Mouse (Mus musculus): ENCODE results near the gene Smyd5.
"Not testable (repeated sequence)": the region's sequence is repeated elsewhere in the genome, so short reads cannot be mapped to it uniquely, and the experiment has no call there.

Gene Smyd5

GRCm38 (mm10) chr6:85445286-85445685 is 13.5 kb downstream of the Smyd5 start:
- in situ Hi-C loops (cut with MboI, MseI) = loop anchor here in 1 of 2 experiments (10.0 kb wide), 1 partner anchor 490 kb away; no protein-coding TSS in a partner anchor

GRCm38 (mm10) chr6:85447351-85447750 is 15.6 kb downstream of the Smyd5 start:
- in situ Hi-C loops (cut with MboI, MseI) = loop anchor here in 1 of 2 experiments (10.0 kb wide), 1 partner anchor 487 kb away; no protein-coding TSS in a partner anchor

GRCm38 (mm10) chr6:85450140-85450539 is 18.4 kb downstream of the Smyd5 start:
- in situ Hi-C loops (cut with MboI, MseI) = not testable (repeated sequence)

GRCm38 (mm10) chr6:85450697-85451663 is 19.2 kb downstream of the Smyd5 start, which contains the start of gene Cct7:
Gene Cct7, plus strand, starts transcription at chr6:85451514.
- in situ Hi-C loops (cut with MboI, MseI) = no loop called here

GRCm38 (mm10) chr6:85451664-85452410 is 20.0 kb downstream of the Smyd5 start, which contains the start of gene Pradc1:
Gene Pradc1, minus strand, starts transcription at chr6:85451970.
- in situ Hi-C loops (cut with MboI, MseI) = no loop called here

- in situ Hi-C loops (cut with MboI, MseI) = no loop called here
These were observed 20.5 kb downstream of the Smyd5 start for GRCm38 (mm10) chr6:85452411-85452665.

GRCm38 (mm10) chr6:85452816-85453215 is 21.0 kb downstream of the Smyd5 start:
- in situ Hi-C loops (cut with MboI, MseI) = no loop called here

GRCm38 (mm10) chr6:85459621-85460020 is 27.8 kb downstream of the Smyd5 start:
- in situ Hi-C loops (cut with MboI, MseI) = no loop called here

- in situ Hi-C loops (cut with MboI, MseI) = no loop called here
These were observed 33.6 kb downstream of the Smyd5 start for GRCm38 (mm10) chr6:85465381-85465780.

- in situ Hi-C loops (cut with MboI, MseI) = no loop called here
These were observed 38.1 kb downstream of the Smyd5 start for GRCm38 (mm10) chr6:85469660-85470430.

GRCm38 (mm10) chr6:85471962-85472361 is 40.2 kb downstream of the Smyd5 start:
- in situ Hi-C loops (cut with MboI, MseI) = no loop called here

- in situ Hi-C loops (cut with MboI, MseI) = no loop called here
These were observed 40.8 kb downstream of the Smyd5 start for GRCm38 (mm10) chr6:85472542-85472941.

- in situ Hi-C loops (cut with MboI, MseI) = no loop called here
These were observed 43.8 kb downstream of the Smyd5 start for GRCm38 (mm10) chr6:85475581-85475980.

- in situ Hi-C loops (cut with MboI, MseI) = no loop called here
These were observed 45.7 kb downstream of the Smyd5 start for GRCm38 (mm10) chr6:85477366-85477917.

GRCm38 (mm10) chr6:85478416-85478815 is 46.6 kb downstream of the Smyd5 start:
- in situ Hi-C loops (cut with MboI, MseI) = no loop called here

GRCm38 (mm10) chr6:85479979-85480378 is 48.2 kb downstream of the Smyd5 start:
- in situ Hi-C loops (cut with MboI, MseI) = no loop called here

GRCm38 (mm10) chr6:85480685-85481084 is 48.9 kb downstream of the Smyd5 start:
- in situ Hi-C loops (cut with MboI, MseI) = no loop called here

- in situ Hi-C loops (cut with MboI, MseI) = no loop called here
These were observed 52.3 kb downstream of the Smyd5 start for GRCm38 (mm10) chr6:85483843-85484721.

- in situ Hi-C loops (cut with MboI, MseI) = no loop called here
These were observed 53.9 kb downstream of the Smyd5 start for GRCm38 (mm10) chr6:85485738-85486137.

- in situ Hi-C loops (cut with MboI, MseI) = no loop called here
These were observed 56.7 kb downstream of the Smyd5 start for GRCm38 (mm10) chr6:85488510-85488909.

All from T-helper 17 cell (primary cell).